Mouse (Mus musculus) forebrain, embryonic 10.5 days (tissue): ENCODE results near the gene Cd47. TPM values are rescaled to one million over a fixed set of nuclear protein-coding genes. Genes with fewer than 3 reads are reported as not detected.

Experiments
- DNase-seq: peaks from one replicate; pipeline ENCODE4 v3.0.0-alpha.2; 2017; ENCODE audit warnings: low spot score; ENCODE audit errors: extremely low spot score
- H3K27ac ChIP-seq: fragments of 300-500 bp; sonication (generic); 2 replicates; pipeline ENCODE4 v1.5.1; 2016; ENCODE audit warnings: mild to moderate bottlenecking
- H3K27me3 ChIP-seq: fragments of 300-500 bp; sonication (generic); 2 replicates; pipeline ENCODE4 v1.6.1; 2016; ENCODE audit warnings: mild to moderate bottlenecking; ENCODE audit not compliant: poor library complexity, severe bottlenecking
- H3K36me3 ChIP-seq: fragments of 300-500 bp; sonication (generic); replicated peaks from 2 replicates; pipeline ENCODE4 v1.6.1; 2016; ENCODE audit warnings: mild to moderate bottlenecking, moderate library complexity
- H3K4me1 ChIP-seq: fragments of 300-500 bp; sonication (generic); 2 replicates; pipeline ENCODE4 v1.6.1; 2016
- H3K4me3 ChIP-seq: fragments of 300-500 bp; sonication (generic); 2 replicates; pipeline ENCODE4 v1.5.1; 2016; ENCODE audit warnings: mild to moderate bottlenecking, moderate library complexity
- H3K9me3 ChIP-seq: fragments of 300-500 bp; sonication (generic); 2 replicates; pipeline ENCODE4 v1.6.1; 2016; ENCODE audit warnings: mild to moderate bottlenecking, moderate library complexity
- WGBS: fragments of 180-500 bp; shearing (Covaris S2); methylation state at CpG from one replicate; pipeline ENCODE4 v1.1.7; 2016; 5-methylcytosine and 5-hydroxymethylcytosine counted together
- polyA plus RNA-seq: library from polyadenylated mRNA; unstranded; fragments of >200 nt; fragmentation: Nextera tagmentation; extraction: Ambion mirVana; gene quantifications from 2 replicates; pipeline ENCODE4 v1.2.1, GENCODE M21; 2016

Gene Cd47
- polyA plus RNA-seq, 1 experiment from 2014 or later: 32.8 TPM

DNA sequence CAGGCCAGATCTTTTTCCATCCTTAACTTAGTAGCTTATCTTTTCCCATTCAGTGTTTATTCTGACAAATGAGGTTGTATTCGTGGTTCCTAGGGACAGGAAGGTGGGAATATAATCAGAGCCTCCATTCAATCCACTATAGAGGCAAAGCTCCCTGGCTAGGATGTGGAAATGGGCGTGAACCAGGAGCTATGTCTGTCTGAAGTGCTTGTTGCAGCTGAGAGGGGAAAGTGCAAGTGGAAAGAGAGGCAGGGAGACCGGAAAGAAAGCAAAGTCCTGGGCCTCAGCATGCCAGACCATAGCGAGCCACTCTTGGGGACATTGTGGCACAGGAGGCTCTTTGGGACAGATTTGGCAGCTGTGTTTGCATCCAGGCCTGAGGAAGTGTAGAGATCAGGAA, 94.3 kb downstream of the Cd47 start:
- Histone ChIP-seq H3K36me3 (peaks cover 10% of the 10 kb centered on the region), H3K27me3 (no peaks in the 10 kb centered on the region), H3K9me3 (peaks cover 6% of the 10 kb centered on the region; the same call in 1 of the 2 replicates), H3K27ac (no peak overlapping the region), H3K4me1 (peaks cover 9% of the 10 kb centered on the region), H3K4me3 (no peak overlapping the region)
- 60% methylated on average over 4 of the region's 4 CpGs for WGBS
- DNase-seq: no peak

- 86% methylated on average over 8 of the region's 8 CpGs for WGBS
- Histone ChIP-seq H3K27me3 (no peaks in the 10 kb centered on the region), H3K4me1 (peaks cover 9% of the 10 kb centered on the region), H3K36me3 (peaks cover 10% of the 10 kb centered on the region), H3K9me3 (peaks cover 6% of the 10 kb centered on the region; the same call in 1 of the 2 replicates), H3K4me3 (no peak overlapping the region), H3K27ac (no peak overlapping the region)
- no peak for DNase-seq
Measured at GRCm38 (mm10) chr16:49896132-49896531, 95.8 kb downstream of the Cd47 start.

DNA sequence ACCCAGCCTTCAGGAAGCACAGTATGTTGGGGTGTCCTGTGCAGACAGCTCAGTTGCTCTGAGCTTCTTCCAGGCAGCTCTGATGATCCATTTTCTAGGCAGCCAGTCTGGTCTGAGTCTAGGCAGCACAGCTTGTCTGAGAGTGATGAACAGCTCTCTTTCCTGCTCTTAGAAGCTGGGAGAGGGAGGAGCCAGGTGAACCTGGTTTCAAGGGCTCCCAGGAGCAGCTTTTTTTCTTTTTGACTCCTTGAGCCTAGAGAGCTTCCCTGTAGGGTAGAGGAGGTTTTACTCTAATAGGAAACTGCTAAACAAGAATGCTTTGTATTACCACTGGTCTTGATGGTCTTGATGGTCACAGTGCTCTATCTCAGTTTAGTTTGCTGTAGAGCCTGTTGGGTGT, 101.1 kb downstream of the Cd47 start:
- Histone ChIP-seq H3K9me3 (no peaks in the 10 kb centered on the region), H3K27me3 (no peaks in the 10 kb centered on the region), H3K4me3 (no peak overlapping the region), H3K36me3 (peaks cover 4% of the 10 kb centered on the region; the same call in 1 of the 2 replicates), H3K27ac (no peak overlapping the region), H3K4me1 (peaks cover 17% of the 10 kb centered on the region)
- no peak for DNase-seq

DNA sequence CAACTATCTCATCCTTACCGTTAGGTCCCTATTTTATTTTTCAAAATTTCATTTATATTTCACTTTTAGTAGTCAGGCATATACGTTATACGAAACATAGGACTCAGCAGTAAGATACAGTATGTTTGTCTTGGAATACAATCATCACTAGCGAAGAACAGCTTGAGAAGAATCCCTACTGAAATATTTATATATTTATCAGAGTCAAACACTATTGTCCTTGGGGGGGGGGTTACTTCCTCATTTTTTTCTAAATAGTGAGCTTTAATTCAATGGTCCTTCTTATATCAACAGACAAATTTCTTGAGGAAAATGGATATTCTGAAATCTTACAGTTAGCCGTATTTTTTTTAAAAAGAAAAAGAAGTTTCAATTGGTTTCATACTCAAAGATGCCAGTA, 101.8 kb downstream of the Cd47 start:
- Histone ChIP-seq H3K4me3 (no peak overlapping the region), H3K4me1 (peaks cover 19% of the 10 kb centered on the region), H3K27ac (no peak overlapping the region), H3K27me3 (no peaks in the 10 kb centered on the region), H3K9me3 (no peaks in the 10 kb centered on the region), H3K36me3 (peaks cover 4% of the 10 kb centered on the region; the same call in 1 of the 2 replicates)
- DNase-seq: no peak
- WGBS: 97% methylated on average over 5 of the region's 5 CpGs

DNA sequence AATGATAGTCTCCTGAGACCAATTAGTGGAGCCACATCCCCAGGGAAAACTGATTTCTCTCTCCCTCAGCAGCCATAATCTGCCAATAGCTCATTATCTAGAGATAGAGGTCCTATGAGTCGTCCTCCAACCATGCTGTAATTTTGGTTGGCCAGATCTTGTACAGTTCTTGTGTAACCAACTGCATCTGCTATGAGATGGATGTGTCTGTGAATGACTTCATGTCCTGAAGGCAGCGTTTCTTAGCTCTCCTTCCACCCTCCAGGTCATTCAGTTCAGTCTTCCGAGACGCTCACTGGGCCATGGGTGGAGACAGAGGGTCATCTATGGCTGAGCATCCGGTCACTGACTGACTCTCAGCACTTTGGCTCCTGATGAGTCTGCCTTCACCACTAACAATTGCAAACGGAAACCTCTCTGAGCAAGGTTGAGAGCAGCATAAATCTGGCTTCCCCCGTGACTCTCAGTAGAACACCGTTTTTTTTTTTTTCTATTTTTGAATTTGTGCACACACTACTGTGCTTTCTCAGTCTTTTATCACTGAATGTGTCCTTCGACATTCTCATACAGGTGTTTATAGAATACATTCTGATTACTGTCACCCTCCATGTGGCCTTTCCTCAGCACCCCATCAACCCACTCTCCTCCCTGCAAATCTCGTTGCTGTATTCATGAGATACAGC, 104.1 kb downstream of the Cd47 start:
- Histone ChIP-seq H3K27me3 (no peaks in the 10 kb centered on the region), H3K27ac (0 out of 2 replicates have a peak overlapping the region, but pooled peaks have one; percentile 56), H3K4me3 (no peak overlapping the region), H3K4me1 (peaks cover 24% of the 10 kb centered on the region), H3K36me3 (peaks cover under 1% of the 10 kb centered on the region; the same call in 1 of the 2 replicates), H3K9me3 (no peaks in the 10 kb centered on the region)
- DNase-seq: no peak
- WGBS: 94% methylated on average over 10 of the region's 10 CpGs

DNA sequence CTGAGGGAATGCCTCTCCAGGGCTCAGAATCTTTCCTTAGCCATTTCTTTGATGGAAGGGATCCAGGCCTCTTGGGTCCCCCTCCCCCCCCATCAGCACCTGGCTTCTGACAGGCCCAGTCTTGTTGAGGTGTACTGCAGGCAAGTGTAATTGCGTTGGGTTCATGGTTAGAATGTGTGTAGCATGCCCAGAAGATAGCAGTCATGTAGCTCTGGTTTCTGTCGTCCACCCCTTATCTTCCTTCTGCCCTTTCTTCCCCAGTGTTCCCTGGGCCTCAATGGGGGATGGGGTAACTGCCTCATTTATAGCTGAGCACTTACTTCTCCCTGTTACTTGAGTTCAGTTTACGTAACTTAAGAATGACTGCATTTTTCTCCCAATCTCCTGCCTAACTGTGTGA, 104.7 kb downstream of the Cd47 start:
- 78% methylated on average over 3 of the region's 3 CpGs for WGBS
- Histone ChIP-seq H3K27ac (peak overlapping the region; percentile 56; the same call in 1 of the 2 replicates), H3K27me3 (no peaks in the 10 kb centered on the region), H3K4me3 (no peak overlapping the region), H3K4me1 (peaks cover 24% of the 10 kb centered on the region), H3K9me3 (no peaks in the 10 kb centered on the region), H3K36me3 (no peaks in the 10 kb centered on the region; the same call in 1 of the 2 replicates)
- DNase-seq: no peak

DNA sequence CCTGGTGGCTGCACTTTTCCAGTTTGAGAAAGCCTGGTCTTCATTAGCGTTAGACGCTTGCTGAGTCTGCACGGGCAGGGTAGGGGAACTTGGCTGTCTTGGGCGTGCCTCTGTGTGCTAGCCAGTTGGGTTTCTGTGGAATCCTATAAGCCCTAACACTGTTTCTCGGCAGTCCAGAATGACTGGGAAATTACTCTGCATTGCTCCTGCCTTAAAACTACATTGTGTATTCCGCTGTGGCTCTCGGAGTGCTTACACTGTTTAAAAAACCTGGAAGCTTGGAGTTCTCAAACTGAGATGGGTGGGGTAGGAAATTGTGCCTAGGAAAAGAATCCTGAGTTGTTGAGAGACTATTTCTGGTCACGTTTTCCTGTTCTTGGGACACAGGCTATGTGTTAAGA, 105.3 kb downstream of the Cd47 start:
- H3K27me3 ChIP-seq: no peaks in the 10 kb centered on the region
- DNase-seq: no peak
- H3K36me3 ChIP-seq: no peaks in the 10 kb centered on the region; the same call in 1 of the 2 replicates
- peaks cover 24% of the 10 kb centered on the region for H3K4me1 ChIP-seq
- 60% methylated on average over 8 of the region's 8 CpGs for WGBS
- no peak overlapping the region for H3K4me3 ChIP-seq
- H3K9me3 ChIP-seq: no peaks in the 10 kb centered on the region
- peak overlapping the region; percentile 56 for H3K27ac ChIP-seq

- Histone ChIP-seq H3K36me3 (no peaks in the 10 kb centered on the region; the same call in none of the 2 replicates), H3K4me3 (no peak overlapping the region), H3K27me3 (no peaks in the 10 kb centered on the region), H3K9me3 (no peaks in the 10 kb centered on the region), H3K27ac (peak overlapping the region; percentile 56; the same call in 1 of the 2 replicates), H3K4me1 (peaks cover 24% of the 10 kb centered on the region)
- DNase-seq: no peak
- WGBS: 49% methylated on average over 5 of the region's 5 CpGs
Measured at GRCm38 (mm10) chr16:49906066-49906465, 105.7 kb downstream of the Cd47 start.

DNA sequence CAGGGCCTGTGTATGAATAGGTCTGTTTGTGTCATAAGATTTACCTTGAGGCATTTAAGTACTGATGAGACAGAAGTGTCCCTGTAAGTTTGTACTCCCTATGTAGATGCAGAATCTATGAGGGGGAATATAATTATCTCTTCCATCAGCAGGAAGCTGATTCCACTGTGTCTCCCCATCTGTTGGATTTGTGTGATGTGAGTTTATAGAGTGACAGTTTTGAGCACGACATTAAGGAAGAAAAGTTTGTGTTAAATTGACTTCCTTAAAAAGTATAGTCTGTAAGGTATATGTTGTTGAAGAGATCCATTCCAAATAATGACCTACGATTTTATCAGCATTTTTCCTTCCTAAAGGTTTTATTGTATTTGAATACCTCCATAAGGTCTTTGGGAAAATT, 106.6 kb downstream of the Cd47 start:
- Histone ChIP-seq H3K9me3 (no peaks in the 10 kb centered on the region), H3K27me3 (no peaks in the 10 kb centered on the region), H3K4me3 (no peak overlapping the region), H3K4me1 (peaks cover 24% of the 10 kb centered on the region), H3K27ac (no peak overlapping the region), H3K36me3 (no peaks in the 10 kb centered on the region; the same call in none of the 2 replicates)
- DNase-seq: no peak
- WGBS: 86% methylated on average over 2 of the region's 2 CpGs

GRCm38 (mm10) chr16:49907356-49907755, 107.0 kb downstream of the Cd47 start:
- DNase-seq: no peak
- Histone ChIP-seq H3K27ac (no peak overlapping the region), H3K27me3 (no peaks in the 10 kb centered on the region), H3K4me1 (peaks cover 24% of the 10 kb centered on the region), H3K9me3 (no peaks in the 10 kb centered on the region), H3K36me3 (no peaks in the 10 kb centered on the region; the same call in none of the 2 replicates), H3K4me3 (no peak overlapping the region)
- WGBS: 51% methylated on average over 4 of the region's 4 CpGs

GRCm38 (mm10) chr16:49909536-49909935, 109.2 kb downstream of the Cd47 start:
- H3K4me3 ChIP-seq: no peak overlapping the region
- peaks cover 24% of the 10 kb centered on the region for H3K4me1 ChIP-seq
- 84% methylated on average over 8 of the region's 8 CpGs for WGBS
- H3K27me3 ChIP-seq: no peaks in the 10 kb centered on the region
- no peak for DNase-seq
- no peaks in the 10 kb centered on the region; the same call in 1 of the 2 replicates for H3K36me3 ChIP-seq
- H3K27ac ChIP-seq: no peak overlapping the region
- no peaks in the 10 kb centered on the region for H3K9me3 ChIP-seq

GRCm38 (mm10) chr16:49914094-49914493, 113.8 kb downstream of the Cd47 start:
- H3K36me3 ChIP-seq: no peaks in the 10 kb centered on the region; the same call in 1 of the 2 replicates
- no peak for DNase-seq
- H3K27me3 ChIP-seq: no peaks in the 10 kb centered on the region
- no peak overlapping the region for H3K27ac ChIP-seq
- no peak overlapping the region for H3K4me3 ChIP-seq
- WGBS: 85% methylated on average over 2 of the region's 2 CpGs
- no peaks in the 10 kb centered on the region for H3K4me1 ChIP-seq
- no peaks in the 10 kb centered on the region for H3K9me3 ChIP-seq
